Mouse (Mus musculus): ENCODE results near the gene Bbip1. TPM values are rescaled to one million over a fixed set of nuclear protein-coding genes. Genes with fewer than 3 reads are reported as not detected.
"Not testable (repeated sequence)": the region's sequence is repeated elsewhere in the genome, so short reads cannot be mapped to it uniquely, and the experiment has no call there.

Bbip1 gene
- 10 to 100 TPM; 58.6 to 58.8 TPM for total RNA-seq (2021)

GRCm38 (mm10) chr19:53943802-53944785 lies at the start of gene Bbip1, which contains the start of gene Shoc2:
Gene Bbip1 (minus strand): TSS chr19:53944627.
Gene Shoc2 (plus strand): TSS chr19:53944306.
- peak; percentile 97 to 99 for DNase-seq

GRCm38 (mm10) chr19:53993860-53994259 lies 49.4 kb upstream of the Bbip1 start:
- DNase-seq: no peak

GRCm38 (mm10) chr19:53990538-53990937 lies 46.1 kb upstream of the Bbip1 start:
- DNase-seq: no peak

GRCm38 (mm10) chr19:53984628-53985027 lies 40.2 kb upstream of the Bbip1 start:
- DNase-seq: no peak

GRCm38 (mm10) chr19:53983336-53983735 lies 38.9 kb upstream of the Bbip1 start:
- DNase-seq: no peak

GRCm38 (mm10) chr19:53982041-53982440 lies 37.6 kb upstream of the Bbip1 start:
- DNase-seq: no peak

GRCm38 (mm10) chr19:53973656-53974055 lies 29.2 kb upstream of the Bbip1 start:
- DNase-seq: no peak

GRCm38 (mm10) chr19:53971938-53972337 lies 27.5 kb upstream of the Bbip1 start:
- DNase-seq: no peak

- no peak for DNase-seq
Measured at GRCm38 (mm10) chr19:53969226-53969625, 24.8 kb upstream of the Bbip1 start.

- DNase-seq: no peak
Measured at GRCm38 (mm10) chr19:53964910-53965633, 20.6 kb upstream of the Bbip1 start.

- not testable (repeated sequence) for DNase-seq
Measured at GRCm38 (mm10) chr19:53964347-53964746, 19.9 kb upstream of the Bbip1 start.

GRCm38 (mm10) chr19:53962511-53962910 lies 18.1 kb upstream of the Bbip1 start:
- no peak for DNase-seq

- no peak for DNase-seq
Measured at GRCm38 (mm10) chr19:53957513-53957912, 13.1 kb upstream of the Bbip1 start.

- peak; percentile 32 to 39 for DNase-seq
Measured at GRCm38 (mm10) chr19:53945171-53946042, 980 bp upstream of the Bbip1 start.

- DNase-seq: no peak
Measured at GRCm38 (mm10) chr19:53944786-53945169, 351 bp upstream of the Bbip1 start.

- DNase-seq: no peak
Measured at GRCm38 (mm10) chr19:53942342-53942741, 2.1 kb downstream of the Bbip1 start.

- DNase-seq: no peak
Measured at GRCm38 (mm10) chr19:53941139-53941538, 3.3 kb downstream of the Bbip1 start.

- DNase-seq: no peak
Measured at GRCm38 (mm10) chr19:53939467-53939866, 5.0 kb downstream of the Bbip1 start.

GRCm38 (mm10) chr19:53934046-53934445 lies 10.4 kb downstream of the Bbip1 start:
- DNase-seq: no peak

GRCm38 (mm10) chr19:53933050-53933449 lies 11.4 kb downstream of the Bbip1 start:
- DNase-seq: no peak

- no peak for DNase-seq
Measured at GRCm38 (mm10) chr19:53929218-53929617, 15.2 kb downstream of the Bbip1 start.

GRCm38 (mm10) chr19:53926705-53927104 lies 17.7 kb downstream of the Bbip1 start:
- DNase-seq: no peak

Data from layer of hippocampus, postnatal 36 days (tissue).